Mouse (Mus musculus) urinary bladder, postnatal 25 days (tissue): ENCODE data around the gene Gabrr3.
"Not testable (repeated sequence)": the region's sequence is repeated elsewhere in the genome, so short reads cannot be mapped to it uniquely, and the experiment has no call there.

Source experiments
- DNase-seq: peaks from one replicate; pipeline ENCODE4 v3.0.0; 2022; ENCODE audit warnings: low spot score

The Gabrr3 gene

DNA sequence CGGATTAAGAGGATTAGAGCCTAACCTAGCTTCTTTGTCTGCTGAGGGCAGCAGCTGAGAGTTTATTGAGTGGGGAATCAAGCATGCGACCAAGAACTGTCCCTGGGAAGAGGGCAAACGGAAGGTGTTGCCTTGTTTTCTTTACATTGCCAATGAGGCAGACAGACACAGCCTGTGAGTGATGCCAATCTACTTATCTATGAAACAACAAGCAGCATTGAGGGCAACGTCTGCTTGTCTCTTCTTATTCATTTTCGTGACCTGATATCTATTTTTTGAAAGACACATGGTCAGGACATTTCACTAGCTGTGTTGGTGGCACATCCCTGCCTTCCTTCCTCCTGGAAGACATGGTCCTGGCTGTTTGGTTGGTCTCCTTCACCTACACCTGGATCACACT lies at the start of gene Gabrr3:
Gene Gabrr3 (plus strand): TSS at position 301 of the 400 bp plus-strand sequence.
- DNase-seq = no peak

DNA sequence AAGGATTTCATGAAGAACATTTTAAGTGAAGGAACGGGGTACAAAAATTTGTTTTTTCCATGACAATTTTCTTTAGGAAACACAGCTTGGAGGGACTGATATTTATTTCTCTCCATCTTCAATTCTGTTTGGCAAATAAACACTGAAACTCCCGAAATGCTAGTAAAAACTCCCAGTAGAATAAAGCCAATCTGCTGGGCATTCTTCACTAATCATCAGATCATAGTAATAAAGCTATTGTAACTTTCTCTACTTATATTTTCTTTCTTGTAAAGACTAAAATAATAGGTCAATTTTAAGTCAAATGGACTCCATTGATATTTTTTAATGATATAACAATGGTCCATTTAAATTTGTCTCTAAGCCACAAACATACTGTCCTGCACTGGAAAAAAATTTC lies 43.2 kb upstream of the Gabrr3 start, which contains the start of gene Olfr209:
Gene Olfr209 (minus strand): TSS at position 101 of the 400 bp plus-strand sequence.
- no peak for DNase-seq

DNA sequence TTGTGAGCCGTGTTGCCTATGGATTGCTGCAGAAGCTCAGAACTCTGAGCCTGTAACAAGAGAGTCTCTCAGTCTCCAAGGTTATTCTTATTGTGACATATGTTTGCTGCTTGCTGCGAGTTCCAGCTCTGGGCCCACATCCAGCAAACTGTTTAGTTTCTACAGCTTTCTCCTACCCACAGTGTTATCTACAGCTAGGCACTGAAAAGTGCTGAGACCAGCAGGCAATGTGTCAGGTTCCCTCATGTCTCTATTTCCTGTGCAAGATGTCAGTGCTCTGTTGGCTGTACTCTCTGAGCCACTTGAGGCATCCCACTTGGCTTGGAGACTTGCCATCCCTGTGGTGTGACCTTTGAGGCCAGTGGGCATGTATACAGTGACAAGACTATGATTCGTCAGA lies 13.8 kb upstream of the Gabrr3 start:
- no peak for DNase-seq

DNA sequence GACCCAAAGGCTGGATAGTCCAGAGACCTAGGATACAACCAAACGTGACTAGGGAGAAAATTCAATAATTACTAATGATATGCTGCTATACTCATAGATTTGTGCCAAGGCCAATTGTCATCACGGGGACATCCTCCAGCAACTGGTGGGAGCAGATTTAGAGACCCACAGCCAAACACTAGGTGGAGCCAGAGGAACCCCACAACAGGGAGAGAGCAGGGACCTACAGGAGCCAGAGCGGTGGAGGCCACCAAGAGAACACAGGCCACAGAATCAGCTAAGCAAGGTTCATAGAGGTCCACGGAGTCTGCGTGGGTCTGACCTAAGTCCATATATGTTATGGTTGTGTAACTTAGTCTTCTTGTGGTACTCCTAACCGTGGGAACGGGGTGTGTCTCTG lies 6.0 kb upstream of the Gabrr3 start:
- no peak for DNase-seq

DNA sequence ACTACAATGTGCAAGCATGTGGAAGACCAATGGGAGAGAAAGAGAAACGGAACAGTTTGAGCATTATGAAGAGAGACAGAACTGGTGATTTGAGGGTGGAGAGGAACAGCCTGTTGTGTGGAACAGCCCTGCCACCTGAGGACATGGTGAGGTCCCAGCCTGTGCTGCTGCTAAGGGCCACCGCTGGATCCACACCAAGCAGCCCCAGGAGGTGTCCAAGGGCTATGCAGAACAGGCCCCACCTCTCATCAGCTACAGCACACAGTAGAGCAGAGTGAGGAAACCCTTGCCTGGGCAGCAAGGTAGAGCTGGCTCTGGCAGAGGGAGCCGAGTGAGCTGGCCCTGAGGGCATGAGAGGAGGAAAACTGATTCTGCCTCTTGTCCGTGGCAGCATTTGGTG lies 5.1 kb upstream of the Gabrr3 start:
- no peak for DNase-seq

DNA sequence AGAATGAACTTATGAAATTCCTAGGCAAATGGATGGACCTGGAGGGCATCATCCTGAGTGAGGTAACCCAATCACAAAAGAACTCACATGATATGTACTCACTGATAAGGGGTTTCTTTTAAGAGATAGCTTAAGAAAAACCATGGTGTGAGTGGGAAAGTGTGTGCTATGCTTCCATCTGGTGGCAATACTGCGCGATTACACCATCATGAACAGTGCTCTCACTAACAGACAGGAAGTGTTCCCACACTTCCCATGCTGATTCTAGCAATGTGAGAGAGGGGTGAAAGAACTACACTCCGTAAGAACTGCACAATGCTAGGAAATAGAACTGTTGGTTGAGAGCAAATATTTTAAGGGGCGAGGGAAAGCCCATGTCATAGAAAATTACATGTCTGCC lies 3.4 kb upstream of the Gabrr3 start:
- DNase-seq = no peak

DNA sequence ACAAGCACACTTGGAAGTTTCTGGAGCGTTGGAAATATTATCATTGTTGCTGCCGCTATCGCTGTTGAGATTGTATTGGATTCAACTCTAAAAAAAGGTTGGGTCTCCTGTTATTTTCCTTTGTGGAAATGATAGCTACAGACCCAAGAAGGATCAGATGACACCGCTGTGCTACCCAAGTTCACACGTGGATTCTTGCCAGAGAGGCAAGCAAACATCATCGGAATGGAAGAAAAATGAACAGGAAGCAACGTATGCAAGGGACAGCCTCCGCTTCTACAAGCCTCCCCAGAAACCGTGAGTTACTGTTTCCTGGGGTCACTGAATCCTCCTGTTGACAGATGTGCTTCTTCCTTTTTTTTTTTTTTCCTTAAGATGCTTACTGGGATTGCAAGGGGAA lies 2.3 kb upstream of the Gabrr3 start:
- DNase-seq = no peak

DNA sequence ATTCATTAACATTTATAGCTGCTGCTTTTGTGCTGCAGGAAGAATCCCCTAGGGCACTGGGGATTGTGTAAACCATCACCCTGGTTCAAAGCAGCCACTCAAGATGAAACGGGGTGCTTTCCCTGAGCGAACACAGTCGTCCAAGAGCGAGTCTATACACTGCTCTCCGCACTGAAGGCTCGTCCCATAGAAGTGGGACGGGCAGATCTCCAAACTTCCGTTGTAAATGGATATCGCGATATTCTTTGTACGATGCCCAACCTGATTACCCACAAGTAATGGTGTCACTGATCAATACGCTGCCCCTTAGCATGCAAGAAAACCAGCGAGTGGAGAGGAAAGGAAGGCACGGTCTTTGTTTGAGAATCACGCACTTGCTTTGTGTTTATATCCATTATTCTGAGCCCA lies 2.2 kb downstream of the Gabrr3 start:
- DNase-seq = no peak

DNA sequence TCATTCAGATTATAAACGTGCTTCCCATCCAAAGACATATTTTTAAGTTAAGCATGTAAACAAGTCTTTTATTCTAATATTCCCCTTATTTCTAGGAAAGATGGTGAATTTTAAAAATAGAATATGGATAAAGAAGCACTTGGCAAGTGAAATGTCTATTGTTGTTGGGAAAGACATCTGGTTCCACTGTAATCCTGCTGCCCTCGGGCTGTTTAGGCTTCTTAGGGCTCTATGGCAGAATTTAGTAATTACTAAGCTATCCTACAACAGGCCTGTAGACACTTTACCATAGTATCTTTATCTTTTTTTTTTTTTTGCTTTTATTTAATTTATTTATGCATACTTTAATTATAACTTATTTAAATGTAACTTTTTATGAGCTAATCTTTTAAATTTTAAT lies 2.7 kb downstream of the Gabrr3 start:
- no peak for DNase-seq

DNA sequence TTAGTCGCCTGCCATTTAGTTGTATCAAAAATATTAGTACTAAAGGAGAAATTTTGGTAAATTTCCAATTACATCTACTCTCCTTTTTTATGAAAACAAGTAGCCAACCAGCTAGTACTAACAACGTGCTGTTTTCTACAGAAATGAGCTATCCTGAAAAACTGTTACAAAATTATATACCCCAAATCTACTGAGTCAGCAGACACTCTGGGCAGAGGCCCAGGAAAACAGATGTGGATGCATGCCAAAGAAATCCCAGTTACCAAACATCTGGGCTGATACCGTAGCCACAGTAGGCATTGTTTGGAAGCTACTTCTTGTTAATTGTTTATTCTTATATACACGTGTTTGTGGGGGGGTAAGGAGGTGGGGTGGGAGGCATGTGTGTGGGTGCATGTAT lies 6.3 kb downstream of the Gabrr3 start:
- DNase-seq = no peak

DNA sequence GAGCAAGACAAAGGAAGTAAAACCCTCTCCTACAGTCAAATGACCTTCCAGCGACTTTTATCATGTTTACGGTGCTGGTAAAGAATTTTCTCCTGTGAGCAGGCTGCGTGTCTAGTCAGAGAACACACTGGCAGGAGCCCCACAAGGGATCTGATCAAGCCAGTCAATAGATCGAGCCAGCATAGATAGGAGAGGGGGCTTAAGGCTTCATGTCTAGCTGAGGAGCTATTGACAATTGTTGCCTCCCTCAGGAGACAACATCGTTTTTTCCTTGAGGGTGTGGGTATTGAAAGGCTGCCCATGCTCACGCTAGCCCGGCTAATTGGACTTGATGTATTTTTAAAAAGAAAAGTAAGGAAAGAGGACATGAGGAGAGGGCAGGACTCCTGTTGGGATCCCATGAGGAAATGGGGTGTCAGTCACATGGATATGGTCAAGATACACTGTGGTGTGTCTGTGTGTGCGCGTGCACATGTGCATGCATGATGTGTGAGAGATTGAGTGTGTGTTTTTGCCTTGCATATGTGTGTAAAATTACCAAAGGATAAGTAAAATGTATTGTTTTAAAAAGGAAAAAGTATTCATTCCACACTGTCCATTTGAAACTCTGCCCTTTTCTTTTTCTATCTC lies 13.2 kb downstream of the Gabrr3 start:
- DNase-seq = no peak

DNA sequence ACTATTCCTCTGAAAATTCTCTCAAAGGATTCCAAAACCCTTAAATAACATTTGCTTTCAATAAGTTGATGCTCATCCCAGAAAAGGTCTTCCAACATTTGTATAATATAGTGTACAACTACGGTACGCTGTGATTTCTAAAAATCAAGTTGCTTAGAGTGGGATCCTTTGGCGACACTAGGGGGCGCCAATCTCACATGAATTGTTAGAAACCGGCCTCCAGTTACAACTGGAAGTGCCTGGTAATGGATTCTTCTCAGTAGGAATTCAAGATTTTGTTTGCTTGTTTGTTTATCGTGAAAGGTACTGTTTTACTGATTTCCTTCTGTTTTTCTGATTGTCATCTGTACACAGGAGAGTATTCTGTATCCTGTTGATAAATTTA lies 13.7 kb downstream of the Gabrr3 start:
- DNase-seq = peak; percentile 70

DNA sequence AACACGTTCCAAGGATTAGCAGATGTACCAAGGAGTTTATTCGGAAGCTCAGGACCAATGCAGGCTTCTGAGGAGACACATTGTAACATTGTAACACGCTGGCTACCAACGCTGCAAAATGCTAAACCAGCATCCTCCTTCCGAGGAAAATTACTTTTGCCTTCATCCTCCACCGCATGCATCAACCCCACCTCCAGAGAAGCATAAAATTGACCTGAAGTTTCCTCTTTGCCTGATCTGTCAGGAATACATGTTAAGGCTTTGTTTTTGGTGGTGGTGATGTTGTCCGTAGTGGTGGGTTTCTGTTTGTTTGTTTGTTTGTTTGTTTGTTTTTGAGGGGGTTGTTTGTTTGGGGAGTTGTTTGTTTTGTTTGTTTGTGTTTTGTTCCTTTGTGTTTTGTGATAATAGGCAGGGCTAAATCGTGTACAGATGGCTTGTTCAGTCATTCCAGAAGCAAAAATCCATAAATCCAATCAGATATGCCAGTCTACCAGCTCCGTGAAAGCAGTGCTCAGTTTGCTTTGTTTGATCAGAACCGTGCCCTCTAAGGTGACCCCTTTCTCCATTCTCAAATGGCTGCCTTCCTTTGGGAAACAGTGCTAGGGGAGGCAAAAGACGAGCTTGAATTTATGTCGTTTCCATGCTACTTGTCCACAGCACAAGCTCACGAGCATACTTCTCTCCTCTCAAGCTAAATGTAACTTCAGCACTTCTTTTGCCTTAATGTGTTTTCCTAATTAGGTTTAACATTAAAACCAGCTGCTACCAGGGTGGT lies 14.6 kb downstream of the Gabrr3 start:
- DNase-seq = no peak

DNA sequence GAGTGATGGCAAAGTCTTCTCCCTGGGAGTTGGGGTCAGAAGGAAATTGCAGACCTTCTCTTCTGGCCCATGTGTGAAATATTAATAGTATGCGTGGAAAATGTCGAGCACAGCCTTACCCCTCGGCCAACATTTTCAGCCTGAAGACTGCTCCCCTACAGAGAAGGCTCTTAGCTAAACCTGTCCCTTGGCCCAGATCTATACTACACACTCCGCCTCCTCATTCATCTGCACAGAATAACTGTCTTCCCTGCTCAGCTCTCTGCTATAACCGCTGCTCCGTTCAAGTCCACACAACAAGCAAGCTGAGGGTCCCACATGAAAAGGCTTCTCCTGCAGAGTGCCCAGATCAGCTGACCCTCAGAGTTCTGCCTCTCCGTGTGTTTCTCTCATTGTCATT lies 20.8 kb downstream of the Gabrr3 start:
- no peak for DNase-seq

DNA sequence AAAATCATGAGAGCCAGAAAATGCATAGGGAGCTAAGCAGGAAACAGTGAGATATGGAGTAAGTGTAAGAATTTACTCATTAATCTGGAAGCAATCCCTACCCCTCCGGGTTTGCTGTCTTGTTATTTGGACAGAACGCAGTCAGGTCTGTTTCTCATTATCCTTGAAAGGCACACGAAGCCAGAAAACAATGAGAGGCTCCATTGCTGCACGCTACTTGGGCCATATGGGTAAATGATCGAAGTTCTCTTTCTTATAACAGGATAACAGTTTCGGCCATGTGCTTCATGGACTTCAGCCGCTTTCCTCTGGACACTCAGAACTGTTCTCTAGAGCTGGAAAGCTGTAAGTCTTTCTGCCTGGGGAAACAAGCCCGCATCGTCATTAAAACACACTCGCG lies 26.0 kb downstream of the Gabrr3 start:
- DNase-seq = no peak

DNA sequence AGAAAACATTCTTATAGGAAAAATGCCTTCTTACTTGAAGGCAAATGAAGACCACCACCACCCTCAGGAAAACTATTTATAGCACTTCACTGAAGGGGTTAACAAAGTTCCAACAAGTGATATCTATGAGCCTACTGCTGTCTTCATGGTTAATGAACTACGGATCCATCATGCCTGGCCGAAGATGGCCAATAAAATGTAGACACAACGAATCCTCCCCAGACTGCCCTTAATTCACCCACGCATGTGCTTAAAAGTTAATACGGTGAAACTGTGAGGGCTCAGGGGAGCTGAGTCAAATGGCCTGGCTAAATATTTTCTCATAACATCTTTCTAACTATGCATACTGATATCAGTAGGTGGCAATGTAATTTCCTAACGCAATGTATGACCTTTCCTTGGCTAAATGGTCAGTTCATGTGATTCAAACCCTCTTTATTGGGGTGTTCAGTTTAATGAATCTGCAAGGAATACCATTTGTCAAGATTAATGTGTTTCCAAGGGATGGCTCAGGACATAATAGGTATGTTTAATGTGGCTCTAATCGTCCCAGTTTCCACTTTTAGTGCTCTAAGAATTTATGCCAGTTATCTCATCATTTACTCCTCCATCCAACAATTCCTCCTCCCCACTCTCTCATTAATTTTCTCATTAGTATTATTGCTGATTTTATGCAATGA lies 37.9 kb downstream of the Gabrr3 start:
- DNase-seq = no peak

DNA sequence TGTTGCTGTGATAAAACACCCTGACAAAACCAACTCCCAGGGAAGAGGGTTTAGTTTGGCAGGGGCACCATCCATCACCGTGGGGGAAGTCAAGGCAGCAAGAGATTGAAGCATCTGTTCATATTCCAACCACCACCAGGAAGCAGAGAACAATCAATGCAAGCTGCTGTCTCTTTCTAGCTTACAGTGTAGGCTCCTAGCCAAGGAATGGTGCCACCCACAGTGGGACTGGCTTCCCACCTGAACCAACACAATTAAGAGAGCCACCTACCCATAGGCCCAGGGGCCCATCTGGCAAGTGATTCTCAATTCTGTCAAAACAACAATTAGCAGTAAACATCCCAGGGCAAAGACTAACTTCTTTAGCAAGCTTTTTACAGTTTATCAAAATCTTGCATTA lies 41.0 kb downstream of the Gabrr3 start:
- DNase-seq = no peak

DNA sequence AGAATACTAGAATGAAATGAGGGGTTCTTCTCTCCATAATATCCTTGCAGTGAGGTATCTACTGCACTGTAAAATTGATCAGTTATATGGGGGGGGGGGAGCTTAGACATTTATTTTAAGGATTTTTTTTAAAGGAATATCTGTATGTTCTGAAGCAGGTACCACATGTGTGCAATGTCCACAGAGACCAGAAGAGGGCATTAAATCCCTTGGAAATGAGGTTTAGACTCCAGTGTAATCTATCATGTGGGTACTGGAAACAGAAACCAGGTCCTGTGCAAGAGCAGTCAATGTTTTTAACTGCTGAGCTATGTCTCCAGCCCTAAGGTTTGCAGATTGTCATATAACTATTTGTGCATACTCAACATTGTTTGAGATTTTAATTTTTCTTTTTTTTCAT lies 42.0 kb downstream of the Gabrr3 start:
- DNase-seq = no peak

DNA sequence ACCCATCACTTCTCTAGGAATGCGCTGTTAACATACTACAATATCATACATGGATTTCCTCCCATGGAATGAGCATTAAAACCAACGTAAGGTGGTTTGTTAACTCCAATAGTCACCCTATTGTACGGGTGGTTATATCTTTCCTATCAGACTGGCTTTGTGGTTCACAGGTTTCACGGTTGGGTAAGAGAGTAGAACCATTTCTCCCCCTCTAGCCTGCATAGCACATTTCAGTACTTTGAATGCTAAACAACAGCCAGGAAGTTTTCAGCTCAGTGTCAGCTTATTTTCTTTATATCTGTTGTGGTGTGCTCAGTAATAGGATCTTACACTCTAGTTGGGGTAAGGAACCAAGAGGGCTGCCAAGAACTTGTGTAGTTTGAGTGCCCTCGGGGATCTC lies 44.7 kb downstream of the Gabrr3 start:
- no peak for DNase-seq

DNA sequence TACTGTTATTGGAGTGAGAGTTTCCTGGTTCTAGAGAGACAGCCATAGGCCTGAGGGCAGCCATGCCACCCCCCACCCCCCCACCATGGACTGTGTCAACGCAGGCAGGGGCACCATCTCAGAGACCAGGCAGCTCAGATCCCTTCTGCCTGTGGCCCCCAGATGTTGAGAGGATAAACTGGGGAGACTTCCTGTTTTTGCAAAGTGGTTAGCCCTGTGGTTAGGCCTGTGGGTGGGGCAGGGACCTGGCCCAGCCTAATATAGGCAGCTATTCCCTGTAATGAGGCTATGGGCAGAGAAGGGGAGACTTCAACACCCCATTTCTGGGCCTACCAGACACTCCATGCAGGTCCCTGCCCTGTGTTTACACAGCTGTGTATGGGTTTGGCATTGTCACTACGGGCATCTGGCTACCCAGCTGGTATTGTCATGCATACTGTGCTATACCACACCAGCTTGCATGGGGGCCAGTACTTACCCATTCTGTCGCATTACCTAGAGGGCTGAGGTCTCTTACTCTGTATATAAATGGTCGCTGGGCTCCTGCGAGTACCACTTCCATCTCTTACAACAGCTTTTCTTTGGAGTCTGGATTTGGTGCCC lies 52.2 kb downstream of the Gabrr3 start:
- DNase-seq = not testable (repeated sequence)

DNA sequence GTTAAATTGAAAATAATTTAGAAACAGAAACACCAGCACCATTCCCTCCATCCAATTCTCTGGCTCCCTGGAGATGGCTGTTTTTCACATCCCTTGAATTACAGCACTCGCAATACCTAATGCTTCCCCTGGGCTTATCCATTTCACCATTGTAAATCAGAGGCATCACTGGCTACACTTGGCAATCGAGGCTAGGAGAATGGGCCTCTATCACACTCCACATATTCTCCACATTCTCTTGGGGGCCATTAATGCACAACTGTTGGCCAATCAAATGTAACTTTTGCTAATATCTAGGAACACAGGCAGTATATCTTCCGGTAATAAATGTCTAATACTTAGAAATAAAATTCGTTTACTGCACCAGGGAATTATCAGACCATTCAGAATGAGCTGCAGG lies 56.4 kb downstream of the Gabrr3 start:
- no peak for DNase-seq

DNA sequence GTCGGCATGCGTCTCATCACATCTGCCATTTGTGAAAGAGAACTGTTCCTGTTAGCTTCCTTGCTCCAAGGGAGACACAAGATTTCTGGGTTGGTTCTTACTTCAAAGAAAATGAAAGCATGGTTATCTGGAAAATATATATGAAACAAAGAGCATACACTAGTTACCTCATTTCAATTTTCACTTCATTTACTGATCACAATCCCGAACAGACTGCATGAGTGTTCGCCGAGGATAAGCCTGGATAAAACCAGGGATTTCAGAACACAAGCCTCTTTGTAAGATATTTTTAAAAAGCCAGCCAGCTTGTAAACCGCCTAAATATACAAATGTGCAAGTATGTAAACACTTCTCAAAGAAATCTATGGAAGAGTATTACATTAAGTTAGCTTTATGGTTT lies 56.8 kb downstream of the Gabrr3 start:
- DNase-seq = no peak

DNA sequence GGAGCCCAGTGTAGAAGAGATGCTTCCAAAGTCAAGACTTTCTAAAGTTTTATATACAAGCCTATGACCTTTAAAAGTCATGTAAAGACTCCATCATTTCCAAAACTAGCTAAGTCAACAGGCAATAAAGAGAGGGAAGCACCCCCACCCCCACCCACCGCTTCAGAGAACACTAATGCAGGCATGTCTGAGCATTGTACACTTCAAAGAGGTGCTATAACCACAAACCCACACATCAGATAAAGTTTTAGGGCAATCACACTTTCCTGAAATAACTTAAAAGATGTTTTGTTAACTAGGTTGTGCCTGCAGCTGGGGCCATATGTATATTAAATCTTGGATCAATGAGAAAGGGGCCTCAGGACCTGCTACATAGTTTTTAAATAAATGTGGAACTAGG lies 62.7 kb downstream of the Gabrr3 start:
- no peak for DNase-seq
